Mouse (Mus musculus): ENCODE data around the gene Cdh18. TPM values are rescaled to one million over a fixed set of nuclear protein-coding genes. Genes with fewer than 3 reads are reported as not detected.
"Not testable (repeated sequence)": the region's sequence is repeated elsewhere in the genome, so short reads cannot be mapped to it uniquely, and the experiment has no call there.

The Cdh18 gene
- polyA plus RNA-seq, 1 experiment from 2014 or later: 0.94 TPM

DNA sequence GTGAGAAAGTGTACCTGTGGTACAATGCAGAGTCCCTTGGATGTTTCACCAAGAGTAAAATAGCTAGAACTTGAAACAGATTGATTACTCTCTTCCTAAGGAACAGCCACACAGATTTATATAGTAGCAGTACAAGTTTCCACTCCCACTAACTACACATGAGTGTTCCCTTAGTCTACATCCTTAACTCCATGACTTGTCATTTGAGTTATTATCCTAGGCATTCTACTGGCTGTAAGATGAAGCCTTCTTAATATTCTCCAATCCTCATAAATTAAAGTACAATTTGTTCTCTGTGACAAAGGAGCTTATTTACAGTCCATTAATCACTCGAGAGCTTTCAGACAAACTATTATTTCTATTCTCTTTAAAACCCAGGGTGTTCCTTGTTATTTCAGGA, 756.2 kb downstream of the Cdh18 start:
- H3K4me2 ChIP-seq: no peak overlapping the region
- no peaks in the 10 kb centered on the region for H3K9me3 ChIP-seq (replicated peaks)
- H3K27me3 ChIP-seq: no peaks in the 10 kb centered on the region
- no peak overlapping the region for H3K4me3 ChIP-seq
- no peaks in the 10 kb centered on the region for H3K4me1 ChIP-seq
- WGBS: 32% methylated on average over 1 of the region's 1 CpGs
- no peak for ATAC-seq
- no peak overlapping the region for H3K27ac ChIP-seq
- H3K36me3 ChIP-seq (ENCODE audit: poor library complexity, severe bottlenecking): no peaks in the 10 kb centered on the region
- H3K9ac ChIP-seq: no peak overlapping the region

DNA sequence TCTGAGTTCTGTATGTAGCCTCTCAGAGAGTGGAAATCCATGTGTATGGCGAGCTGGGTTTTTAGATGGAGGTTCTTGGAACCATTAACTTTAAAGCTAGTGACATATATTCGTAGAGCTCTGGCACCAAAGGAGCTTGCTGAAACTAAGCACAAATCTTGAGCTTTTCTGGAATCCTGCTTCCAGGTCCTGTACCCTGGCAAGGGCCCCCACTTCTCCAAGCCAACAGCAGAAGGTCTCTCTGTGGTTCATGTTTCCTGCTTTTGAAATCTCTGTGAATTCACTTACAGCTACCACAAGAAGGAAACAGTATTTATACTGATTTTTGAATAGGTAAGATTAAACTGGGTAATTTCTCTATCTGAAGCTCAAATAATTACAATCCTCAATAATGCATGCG, 767.9 kb downstream of the Cdh18 start:
- WGBS: 88% methylated on average over 3 of the region's 3 CpGs
- Histone ChIP-seq H3K36me3 (ENCODE audit: poor library complexity, severe bottlenecking) (no peaks in the 10 kb centered on the region), H3K4me2 (no peak overlapping the region), H3K4me3 (no peak overlapping the region), H3K27ac (no peak overlapping the region), H3K27me3 (no peaks in the 10 kb centered on the region), H3K4me1 (no peaks in the 10 kb centered on the region), H3K9me3 (replicated peaks) (no peaks in the 10 kb centered on the region), H3K9ac (no peak overlapping the region)
- ATAC-seq: no peak

DNA sequence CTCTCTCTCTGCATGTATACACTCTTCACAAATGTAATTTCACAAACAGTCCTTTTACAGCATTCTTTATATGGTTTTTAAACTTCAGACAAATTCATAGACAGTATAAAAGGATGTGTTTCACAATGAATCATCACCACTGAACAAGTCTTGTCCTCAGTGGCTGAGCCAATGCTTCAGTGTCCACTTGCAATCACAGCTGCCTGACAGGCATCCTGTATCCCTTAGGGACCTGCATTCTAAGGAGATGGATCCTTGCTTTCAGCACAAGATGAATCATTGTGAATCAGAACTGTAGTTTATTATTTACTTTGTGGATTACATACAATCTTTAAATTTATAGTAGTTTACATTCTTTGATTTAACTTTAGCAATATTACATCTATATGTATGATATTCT, 768.6 kb downstream of the Cdh18 start:
- no peak overlapping the region for H3K27ac ChIP-seq
- H3K4me1 ChIP-seq: no peaks in the 10 kb centered on the region

DNA sequence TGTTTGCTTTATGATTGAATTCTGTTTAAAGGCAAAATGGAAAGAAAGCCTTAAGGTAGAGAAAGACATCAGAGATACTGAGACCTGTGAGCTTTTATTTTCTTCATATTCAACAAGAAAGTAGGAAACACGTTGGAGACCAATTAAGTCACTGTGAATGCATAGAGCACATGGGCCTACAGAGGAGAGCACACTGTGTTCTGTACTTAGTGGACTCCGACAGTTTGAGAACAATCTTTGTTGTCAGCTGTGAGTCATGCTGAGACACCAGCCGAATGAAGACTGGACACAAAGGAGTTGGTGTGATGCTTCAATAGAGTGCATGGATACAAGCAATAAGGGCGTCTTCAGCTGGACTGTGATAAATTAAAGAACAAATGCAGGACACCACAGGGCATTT, 791.5 kb downstream of the Cdh18 start:
- not testable (repeated sequence) for H3K4me3 ChIP-seq; H3K27me3 ChIP-seq; H3K9me3 ChIP-seq (replicated peaks); H3K4me2 ChIP-seq; H3K27ac ChIP-seq; H3K4me1 ChIP-seq; H3K9ac ChIP-seq; H3K36me3 ChIP-seq (ENCODE audit: poor library complexity, severe bottlenecking)
- peak; percentile 30; the same call in 1 of the 2 replicates for ATAC-seq
- no CpG with 5 or more reads among the region's 4 CpGs for WGBS

More for the DNA sequence above, 768.6 kb downstream of the Cdh18 start:
- no peak overlapping the region for H3K4me3 ChIP-seq
- H3K9ac ChIP-seq: no peak overlapping the region
- H3K4me2 ChIP-seq: no peak overlapping the region
- H3K9me3 ChIP-seq (replicated peaks): no peaks in the 10 kb centered on the region
- no peaks in the 10 kb centered on the region for H3K36me3 ChIP-seq (ENCODE audit: poor library complexity, severe bottlenecking)
- ATAC-seq: no peak
- no peaks in the 10 kb centered on the region for H3K27me3 ChIP-seq

DNA sequence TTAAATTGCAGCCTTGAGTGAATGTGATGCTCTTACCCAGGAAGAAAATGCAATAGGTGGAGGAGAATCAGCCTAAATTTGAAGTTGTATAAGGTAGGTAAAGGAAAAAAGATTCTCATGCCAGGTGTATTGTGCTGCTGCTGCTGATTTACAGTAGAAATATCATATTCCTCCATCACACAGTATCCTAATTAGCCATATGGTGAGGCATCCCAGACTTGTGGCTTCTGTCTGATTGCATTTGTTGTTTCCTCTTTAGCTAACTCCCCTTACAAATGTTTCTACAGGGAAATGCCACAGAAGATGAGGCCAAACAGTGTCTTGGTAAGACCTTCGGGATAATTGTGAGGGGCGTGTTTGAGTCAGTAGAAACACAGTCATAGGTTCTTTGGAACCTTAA, 802.3 kb downstream of the Cdh18 start:
- no peak overlapping the region for H3K4me2 ChIP-seq
- H3K4me3 ChIP-seq: no peak overlapping the region
- H3K4me1 ChIP-seq: no peaks in the 10 kb centered on the region
- H3K36me3 ChIP-seq (ENCODE audit: poor library complexity, severe bottlenecking): no peaks in the 10 kb centered on the region
- H3K27ac ChIP-seq: no peak overlapping the region
- H3K9me3 ChIP-seq (replicated peaks): no peaks in the 10 kb centered on the region
- H3K9ac ChIP-seq: no peak overlapping the region
- H3K27me3 ChIP-seq: no peaks in the 10 kb centered on the region
- no peak for ATAC-seq
- WGBS: 84% methylated on average over 2 of the region's 2 CpGs

DNA sequence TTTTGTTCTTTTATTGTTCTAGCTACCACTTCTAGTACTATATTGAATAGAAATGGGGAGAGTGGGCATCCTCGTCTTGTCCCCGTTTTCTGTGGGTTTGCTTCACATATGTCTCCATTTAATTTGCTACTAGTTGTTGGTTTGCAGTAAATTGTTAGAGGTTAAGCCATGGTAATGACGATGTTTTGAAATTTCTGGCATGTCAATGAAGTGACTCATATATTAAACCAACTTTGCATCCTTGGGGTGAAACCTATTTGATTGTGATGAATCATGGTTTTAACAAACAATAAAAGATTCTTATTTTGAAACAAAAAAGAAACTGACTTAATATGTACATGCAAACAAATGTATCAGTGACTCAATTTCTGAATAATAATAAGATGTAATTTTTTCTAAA, 817.5 kb downstream of the Cdh18 start:
- no peaks in the 10 kb centered on the region for H3K9me3 ChIP-seq (replicated peaks)
- H3K4me1 ChIP-seq: no peaks in the 10 kb centered on the region
- no peaks in the 10 kb centered on the region for H3K27me3 ChIP-seq
- no peak overlapping the region for H3K4me2 ChIP-seq
- no peaks in the 10 kb centered on the region for H3K36me3 ChIP-seq (ENCODE audit: poor library complexity, severe bottlenecking)
- no peak for ATAC-seq
- H3K9ac ChIP-seq: no peak overlapping the region
- no peak overlapping the region for H3K27ac ChIP-seq
- H3K4me3 ChIP-seq: no peak overlapping the region
- WGBS: 91% methylated on average over 3 of the region's 3 CpGs

DNA sequence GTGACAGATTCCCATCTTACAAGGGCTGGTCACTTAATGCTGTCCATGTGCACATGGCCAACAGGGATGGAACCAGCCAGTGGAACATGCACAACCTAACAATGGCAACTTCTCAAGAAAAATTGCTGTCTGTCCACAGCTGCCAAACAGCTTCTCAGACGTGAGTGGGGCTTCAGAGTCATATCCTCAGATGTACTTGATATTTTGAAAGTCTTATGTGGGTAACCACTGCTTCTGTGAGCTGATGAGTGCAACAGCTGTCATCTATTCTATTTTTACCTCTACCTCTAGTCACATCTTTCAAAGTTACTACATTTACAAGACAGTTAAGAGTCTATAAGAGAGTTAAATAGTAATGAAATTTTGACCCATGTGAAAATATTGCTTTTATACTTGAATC, 818.9 kb downstream of the Cdh18 start:
- Histone ChIP-seq H3K4me1 (no peaks in the 10 kb centered on the region), H3K27me3 (no peaks in the 10 kb centered on the region), H3K36me3 (ENCODE audit: poor library complexity, severe bottlenecking) (no peaks in the 10 kb centered on the region), H3K9me3 (replicated peaks) (no peaks in the 10 kb centered on the region), H3K9ac (no peak overlapping the region), H3K4me2 (no peak overlapping the region), H3K4me3 (no peak overlapping the region), H3K27ac (no peak overlapping the region)
- 57% methylated on average over 1 of the region's 1 CpGs for WGBS
- no peak for ATAC-seq

DNA sequence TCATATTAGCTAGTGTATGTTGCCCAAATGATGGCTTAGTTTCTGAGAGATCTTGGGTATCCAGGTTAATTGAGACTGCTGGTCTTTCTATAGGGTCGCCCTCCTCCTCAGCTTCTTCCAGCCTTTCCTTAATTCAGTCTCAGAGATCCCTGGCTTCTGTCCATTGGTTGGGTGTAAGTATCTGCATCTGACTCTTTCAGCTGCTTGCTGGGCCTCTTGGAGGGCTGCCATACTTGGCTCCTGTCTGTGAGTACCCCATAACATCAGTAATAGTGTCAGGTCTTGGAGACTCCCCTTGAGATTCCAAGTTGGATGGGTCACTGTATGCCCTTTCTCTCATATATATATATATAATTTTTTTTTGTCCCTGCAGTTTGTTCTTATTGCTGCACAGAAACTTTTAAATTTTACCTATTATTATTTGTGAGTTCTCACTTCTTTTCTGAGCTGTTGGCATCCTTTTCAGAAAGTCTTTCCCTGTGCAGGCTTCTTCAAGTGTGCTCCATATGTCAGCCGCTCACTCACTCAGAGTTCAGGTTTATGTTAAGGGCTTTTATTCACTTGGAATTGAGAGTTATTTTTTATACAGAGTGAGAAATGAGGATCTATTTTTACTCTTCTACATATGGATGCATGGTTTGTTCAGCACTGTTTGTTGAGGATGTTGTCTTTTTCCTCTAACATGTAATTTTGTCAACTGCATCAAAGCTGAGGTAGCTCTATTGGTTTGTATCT, 829.4 kb downstream of the Cdh18 start:
- Histone ChIP-seq H3K4me1 (no peaks in the 10 kb centered on the region), H3K36me3 (ENCODE audit: poor library complexity, severe bottlenecking) (no peaks in the 10 kb centered on the region), H3K4me3 (no peak overlapping the region), H3K27me3 (no peaks in the 10 kb centered on the region), H3K9ac (no peak overlapping the region), H3K27ac (no peak overlapping the region), H3K4me2 (no peak overlapping the region), H3K9me3 (replicated peaks) (no peaks in the 10 kb centered on the region)
- 95% methylated on average over 2 of the region's 2 CpGs for WGBS
- no peak for ATAC-seq

DNA sequence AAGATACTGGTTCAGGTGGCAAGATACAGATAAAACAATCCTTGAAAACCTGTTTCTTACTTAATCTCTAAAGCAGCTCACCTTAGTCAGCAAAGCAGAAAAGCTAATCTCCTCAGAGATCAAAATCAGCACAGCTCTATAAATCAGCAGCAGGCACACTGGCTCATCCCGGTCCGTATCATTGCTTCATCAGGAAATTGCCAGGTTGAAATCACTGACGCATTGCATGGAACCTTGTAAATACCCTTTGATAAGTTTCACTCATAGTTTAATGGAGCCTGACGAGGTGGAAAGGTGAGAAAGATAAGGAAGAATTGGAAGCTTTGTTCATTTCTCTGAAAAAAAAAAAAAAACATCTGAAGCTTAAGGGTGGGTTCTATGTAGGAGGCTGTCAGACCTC, 837.0 kb downstream of the Cdh18 start:
- H3K4me1 ChIP-seq: no peaks in the 10 kb centered on the region
- no peaks in the 10 kb centered on the region for H3K27me3 ChIP-seq
- no peak overlapping the region for H3K27ac ChIP-seq
- no peak overlapping the region for H3K4me2 ChIP-seq
- no peak overlapping the region for H3K4me3 ChIP-seq
- H3K9ac ChIP-seq: no peak overlapping the region
- 69% methylated on average over 4 of the region's 4 CpGs for WGBS
- no peak for ATAC-seq
- H3K9me3 ChIP-seq (replicated peaks): no peaks in the 10 kb centered on the region
- no peaks in the 10 kb centered on the region for H3K36me3 ChIP-seq (ENCODE audit: poor library complexity, severe bottlenecking)

DNA sequence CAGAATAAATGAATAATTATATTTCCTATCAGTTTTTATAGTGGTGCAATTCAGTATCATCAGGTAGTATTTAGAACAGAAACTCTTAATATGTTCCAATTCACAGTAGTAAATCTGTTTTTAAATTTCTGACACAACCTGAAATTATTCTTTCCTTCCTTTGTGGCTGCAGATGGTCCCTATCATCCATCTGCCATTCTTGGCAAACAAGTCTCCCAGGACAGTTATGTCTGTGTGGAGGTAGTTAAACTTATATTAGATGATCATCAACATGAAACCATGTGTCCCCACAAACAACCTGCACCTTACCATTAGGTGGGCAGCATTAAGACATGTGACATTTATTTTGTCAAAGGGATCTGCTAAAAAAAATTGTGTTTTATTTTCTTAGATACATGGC, 847.8 kb downstream of the Cdh18 start:
- ATAC-seq: no peak
- Histone ChIP-seq H3K27me3 (no peaks in the 10 kb centered on the region), H3K36me3 (ENCODE audit: poor library complexity, severe bottlenecking) (no peaks in the 10 kb centered on the region), H3K9ac (no peak overlapping the region), H3K4me3 (no peak overlapping the region), H3K4me2 (no peak overlapping the region), H3K9me3 (replicated peaks) (no peaks in the 10 kb centered on the region), H3K4me1 (no peaks in the 10 kb centered on the region), H3K27ac (no peak overlapping the region)

DNA sequence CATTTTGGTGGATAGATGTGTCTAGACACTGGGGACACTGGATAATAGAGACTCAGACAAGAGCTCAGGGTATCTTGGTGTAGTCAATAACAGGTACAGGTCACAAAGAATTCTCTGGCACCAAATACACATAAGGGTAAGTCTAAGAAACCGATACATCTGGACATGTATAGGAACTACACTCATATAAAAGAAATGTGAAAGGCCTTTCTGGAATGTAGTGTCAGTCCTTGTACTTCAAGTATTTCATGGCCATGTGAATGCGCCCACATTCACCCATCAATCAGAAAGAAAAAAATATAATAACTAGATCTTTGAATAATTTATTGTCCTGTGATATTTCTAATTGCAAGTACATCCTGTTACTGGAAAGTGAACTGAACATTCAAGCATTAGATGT, 855.0 kb downstream of the Cdh18 start:
- no peaks in the 10 kb centered on the region for H3K9me3 ChIP-seq (replicated peaks)
- no peak; the same call in 1 of the 2 replicates for ATAC-seq
- H3K27me3 ChIP-seq: no peaks in the 10 kb centered on the region
- no peak overlapping the region for H3K4me3 ChIP-seq
- H3K4me2 ChIP-seq: no peak overlapping the region
- H3K36me3 ChIP-seq (ENCODE audit: poor library complexity, severe bottlenecking): no peaks in the 10 kb centered on the region
- 75% methylated on average over 2 of the region's 2 CpGs for WGBS
- H3K27ac ChIP-seq: no peak overlapping the region
- no peak overlapping the region for H3K9ac ChIP-seq
- H3K4me1 ChIP-seq: 0 out of 2 replicates have a peak, but pooled peaks cover 2% of the 10 kb centered on the region

DNA sequence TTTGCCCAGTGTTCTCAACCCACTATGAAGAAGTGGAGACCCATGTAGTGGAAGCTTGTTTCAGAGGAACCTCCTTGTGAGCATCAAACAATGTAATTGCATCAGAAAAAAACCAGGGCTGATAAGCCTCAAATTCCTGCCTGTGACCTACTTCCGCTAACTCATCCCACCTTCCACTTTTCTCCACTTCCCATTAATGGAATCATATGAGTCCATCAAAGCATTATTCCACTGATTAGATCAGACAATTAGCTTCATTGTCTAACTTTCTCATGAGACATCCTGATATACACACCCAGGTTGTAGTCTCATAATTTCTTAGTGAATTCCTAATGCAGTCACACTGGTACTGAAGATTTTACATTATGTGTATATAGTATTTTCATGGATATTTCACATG, 859.4 kb downstream of the Cdh18 start:
- H3K36me3 ChIP-seq (ENCODE audit: poor library complexity, severe bottlenecking): no peaks in the 10 kb centered on the region
- 95% methylated on average over 1 of the region's 1 CpGs for WGBS
- H3K27ac ChIP-seq: no peak overlapping the region
- no peak for ATAC-seq
- H3K9ac ChIP-seq: no peak overlapping the region
- 0 out of 2 replicates have a peak, but pooled peaks cover 2% of the 10 kb centered on the region for H3K4me1 ChIP-seq
- H3K4me3 ChIP-seq: no peak overlapping the region
- no peaks in the 10 kb centered on the region for H3K27me3 ChIP-seq
- no peaks in the 10 kb centered on the region for H3K9me3 ChIP-seq (replicated peaks)
- H3K4me2 ChIP-seq: no peak overlapping the region

DNA sequence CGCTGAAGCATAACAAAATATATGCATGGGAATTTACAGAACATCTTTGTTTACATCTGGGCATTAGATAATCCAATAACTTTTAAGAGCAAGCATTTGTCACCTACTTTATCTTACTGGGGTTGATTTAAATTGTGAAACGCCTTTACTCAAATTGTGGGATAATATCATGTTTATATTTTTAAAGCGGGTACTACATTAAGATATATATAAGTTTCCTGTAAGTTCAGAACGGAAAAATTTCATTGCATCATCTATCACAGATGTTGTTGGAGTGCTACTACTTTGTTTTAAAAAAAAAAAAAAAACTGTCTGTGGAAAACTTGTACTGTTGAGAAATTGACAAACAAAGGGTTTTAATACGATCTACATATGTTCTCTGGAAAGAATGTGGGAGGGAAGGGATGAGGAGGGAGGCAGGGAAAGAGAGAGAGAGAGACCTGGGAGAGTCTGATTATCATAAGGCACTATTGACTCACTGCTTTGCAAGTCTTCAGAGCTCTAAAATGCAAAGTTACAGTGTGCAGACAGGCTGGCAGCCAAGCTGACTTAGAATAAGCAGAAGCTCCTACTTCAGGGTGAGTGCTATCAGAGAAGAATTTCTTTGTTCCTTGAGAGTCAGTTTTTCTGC, 867.7 kb downstream of the Cdh18 start:
- Histone ChIP-seq H3K27me3 (no peaks in the 10 kb centered on the region), H3K4me3 (no peak overlapping the region), H3K27ac (no peak overlapping the region), H3K36me3 (ENCODE audit: poor library complexity, severe bottlenecking) (no peaks in the 10 kb centered on the region), H3K9me3 (replicated peaks) (no peaks in the 10 kb centered on the region), H3K9ac (no peak overlapping the region), H3K4me2 (no peak overlapping the region), H3K4me1 (no peaks in the 10 kb centered on the region)
- 80% methylated on average over 5 of the region's 5 CpGs for WGBS
- no peak for ATAC-seq
